Mouse (Mus musculus) midbrain, postnatal 0 days (tissue): Measurements from ENCODE around the gene Tor4a. TPM values are rescaled to one million over a fixed set of nuclear protein-coding genes. Genes with fewer than 3 reads are reported as not detected.

Source experiments
- ATAC-seq: fragments of 200-750 bp; cut with Nextera tagmentation; 2 replicates; pipeline ENCODE4 v1.8.0; 2017; ENCODE audit warnings: moderate number of reproducible peaks, mild to moderate bottlenecking, moderate TSS enrichment, moderate library complexity; ENCODE audit not compliant: low FRiP score
- DNase-seq: peaks from one replicate; pipeline ENCODE4 v3.0.0-alpha.2; 2015; ENCODE audit warnings: low spot score
- H3K27ac ChIP-seq: fragments of 300-500 bp; sonication (generic); 2 replicates; pipeline ENCODE4 v1.5.1; 2014; ENCODE audit warnings: low read depth, mild to moderate bottlenecking, low read length, mixed read lengths
- H3K27me3 ChIP-seq: fragments of 300-500 bp; sonication (generic); 2 replicates; pipeline ENCODE4 v1.6.1; 2014; ENCODE audit warnings: low read length, control low read depth, mixed read lengths; ENCODE audit not compliant: insufficient read depth
- H3K36me3 ChIP-seq: fragments of 300-500 bp; sonication (generic); 2 replicates; pipeline ENCODE4 v1.6.1; 2014; ENCODE audit warnings: low read length, control low read depth, mixed read lengths; ENCODE audit not compliant: insufficient read depth
- H3K4me1 ChIP-seq: fragments of 300-500 bp; sonication (generic); 2 replicates; pipeline ENCODE4 v1.6.1; 2014; ENCODE audit warnings: mild to moderate bottlenecking, control low read depth, antibody characterized with exemption, low read length, mixed read lengths; ENCODE audit not compliant: insufficient read depth
- H3K4me2 ChIP-seq: fragments of 300-500 bp; sonication (generic); 2 replicates; pipeline ENCODE4 v1.6.1; 2014; ENCODE audit warnings: low read depth, mild to moderate bottlenecking, low read length, mixed read lengths; ENCODE audit not compliant: poor library complexity, severe bottlenecking
- H3K4me3 ChIP-seq: fragments of 300-500 bp; sonication (generic); 2 replicates; pipeline ENCODE4 v1.5.1; 2014; ENCODE audit warnings: low read depth, mild to moderate bottlenecking, low read length, moderate library complexity
- H3K9ac ChIP-seq: fragments of 300-500 bp; sonication (generic); replicated peaks from 2 replicates; pipeline ENCODE4 v1.6.1; 2014; ENCODE audit warnings: mild to moderate bottlenecking, low read length, moderate library complexity, mixed read lengths; ENCODE audit not compliant: poor library complexity, severe bottlenecking
- H3K9me3 ChIP-seq: fragments of 300-500 bp; sonication (generic); 2 replicates; pipeline ENCODE4 v1.6.1; 2016; ENCODE audit warnings: low read length, control low read depth
- CTCF ChIP-seq: IDR thresholded peaks from 2 replicates; pipeline ENCODE4 v1.5.1; 2016; ENCODE audit warnings: antibody characterized with exemption, mild to moderate bottlenecking
- WGBS: fragments of 180-500 bp; shearing (Covaris S2); extraction: QIAGEN DNeasy Blood & Tissue Kit; methylation state at CpG from one replicate; pipeline ENCODE4 v1.1.7; 2014; 5-methylcytosine and 5-hydroxymethylcytosine counted together
- polyA plus RNA-seq: library from polyadenylated mRNA; unstranded; fragments of >200 nt; fragmentation: Nextera tagmentation; extraction: Ambion mirVana; gene quantifications from 2 replicates; pipeline ENCODE4 v1.2.1, GENCODE M21; 2015
- total RNA-seq: library from RNA; depleted of rRNA; stranded (reverse); fragments of >200 nt; gene quantifications from 2 replicates; pipeline ENCODE4 v1.2.3, GENCODE M21; 2014; rRNA removed

The Tor4a gene
- 1.7 and 3.5 TPM in 2 replicates for total RNA-seq
- 0.98 and 1.3 TPM in 2 replicates for polyA plus RNA-seq

GRCm38 (mm10) chr2:25196172-25196954, at the start of gene Tor4a:
Gene Tor4a (minus strand): TSS chr2:25196886.
- Histone ChIP-seq H3K4me3 (no peak within 1 kb of the TSS), H3K27me3 (peaks cover 4% of the 10 kb centered on the region; the same call in 1 of the 2 replicates), H3K36me3 (peaks cover 30% of the 10 kb centered on the region), H3K9ac (no peak within 1 kb of the TSS), H3K4me1 (no peaks in the 10 kb centered on the region), H3K9me3 (no peaks in the 10 kb centered on the region), H3K27ac (no peak within 1 kb of the TSS), H3K4me2 (no peak within 1 kb of the TSS)
- ATAC-seq (no peak), DNase-seq (no peak)
- TF ChIP-seq CTCF = no peak
- WGBS = 17% methylated on average over 8 of the region's 8 CpGs

- Histone ChIP-seq H3K4me3 (no peak overlapping the region), H3K9ac (no peak overlapping the region), H3K36me3 (peaks cover 25% of the 10 kb centered on the region), H3K9me3 (no peaks in the 10 kb centered on the region), H3K27ac (no peak overlapping the region), H3K4me1 (peaks cover 9% of the 10 kb centered on the region; the same call in 1 of the 2 replicates), H3K4me2 (no peak overlapping the region), H3K27me3 (no peaks in the 10 kb centered on the region)
- DNase-seq (no peak), ATAC-seq (no peak)
- TF ChIP-seq CTCF = no peak
- WGBS = 88% methylated on average over 4 of the region's 4 CpGs
Measured at GRCm38 (mm10) chr2:25244144-25244543, 47.5 kb upstream of the Tor4a start.

- ATAC-seq (no peak), DNase-seq (no peak)
- no peak for TF ChIP-seq CTCF
- Histone ChIP-seq H3K27me3 (no peaks in the 10 kb centered on the region), H3K4me2 (peak overlapping the region; percentile 94), H3K36me3 (peaks cover 24% of the 10 kb centered on the region), H3K9me3 (no peaks in the 10 kb centered on the region), H3K27ac (no peak overlapping the region), H3K4me1 (peaks cover 9% of the 10 kb centered on the region; the same call in 1 of the 2 replicates), H3K4me3 (peak overlapping the region; percentile 75), H3K9ac (peak overlapping the region; percentile 87)
- WGBS = 85% methylated on average over 8 of the region's 8 CpGs
Measured at GRCm38 (mm10) chr2:25243342-25243741, 46.7 kb upstream of the Tor4a start.

DNA sequence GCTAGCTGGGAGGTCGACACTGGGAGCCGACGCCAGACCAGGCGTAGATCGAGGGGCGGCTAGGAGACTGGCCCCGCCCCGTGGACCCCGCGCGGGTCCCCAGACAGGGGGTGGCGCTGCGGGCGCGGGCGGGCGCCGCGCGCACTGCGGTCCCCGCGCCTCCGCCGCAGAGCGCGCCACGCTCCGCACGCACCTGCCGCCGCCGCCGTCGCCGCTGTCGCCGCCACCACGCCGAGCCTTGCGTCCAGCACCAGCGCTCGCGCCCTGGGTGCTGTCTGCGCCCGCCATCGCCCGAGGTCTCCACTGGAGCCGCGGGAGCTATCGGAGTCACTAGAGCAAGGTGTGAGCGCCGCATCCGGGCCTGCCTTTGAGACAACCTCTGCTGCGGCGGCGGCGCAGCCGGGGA, 45.4 kb upstream of the Tor4a start, which contains the start of the genes Rnf208 and Cysrt1:
Rnf208 (plus strand) TSS at position 155 of the 406 bp plus-strand sequence.
Cysrt1 (minus strand) TSS at position 352 of the 406 bp plus-strand sequence.
- Histone ChIP-seq H3K4me1 (peaks cover 9% of the 10 kb centered on the region; the same call in 1 of the 2 replicates), H3K27me3 (no peaks in the 10 kb centered on the region), H3K4me3 (peak within 1 kb of the TSS; percentile 75), H3K9me3 (no peaks in the 10 kb centered on the region), H3K4me2 (peak within 1 kb of the TSS; percentile 94), H3K27ac (peak within 1 kb of the TSS; percentile 80), H3K36me3 (peaks cover 17% of the 10 kb centered on the region), H3K9ac (peak within 1 kb of the TSS; percentile 87)
- DNase-seq = peak; percentile 57
- WGBS = 2% methylated on average over 42 of the region's 59 CpGs
- no peak for TF ChIP-seq CTCF
- ATAC-seq = peak; percentile 60

- Histone ChIP-seq H3K9me3 (no peaks in the 10 kb centered on the region), H3K4me2 (peak overlapping the region; percentile 94), H3K36me3 (peaks cover 17% of the 10 kb centered on the region), H3K9ac (peak overlapping the region; percentile 87), H3K4me3 (peak overlapping the region; percentile 75), H3K27me3 (no peaks in the 10 kb centered on the region), H3K4me1 (peaks cover 9% of the 10 kb centered on the region; the same call in 1 of the 2 replicates), H3K27ac (peak overlapping the region; percentile 80)
- TF ChIP-seq CTCF = no peak
- WGBS = 14% methylated on average over 6 of the region's 6 CpGs
- ATAC-seq (peak; percentile 47; the same call in 1 of the 2 replicates), DNase-seq (no peak)
Measured at GRCm38 (mm10) chr2:25241438-25241775, 44.7 kb upstream of the Tor4a start.
